Mouse (Mus musculus): ENCODE measurements around the gene Tsga13.

Gene Tsga13

DNA sequence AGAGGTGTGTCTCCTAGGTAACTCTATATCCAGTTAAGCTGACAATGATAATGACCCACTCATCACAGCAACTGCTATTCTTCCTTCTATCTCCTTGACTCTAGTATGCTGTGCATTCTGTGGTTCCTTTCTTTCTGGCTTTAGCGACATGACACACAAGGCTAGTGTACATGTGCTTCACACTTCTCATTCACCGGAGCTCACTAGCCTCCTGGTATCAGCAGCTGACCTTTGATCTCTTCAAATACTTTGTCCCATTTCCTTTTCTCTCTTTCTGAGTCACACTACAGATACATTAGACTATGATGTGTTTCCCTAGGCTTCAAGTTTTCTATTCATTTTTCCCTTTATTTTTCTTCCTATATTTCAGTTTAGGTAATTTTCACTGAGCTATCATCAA, 60.2 kb downstream of the Tsga13 start:
- DNase-seq = no peak

- no peak for DNase-seq
Observed at GRCm38 (mm10) chr6:30849818-30850217, 65.6 kb downstream of the Tsga13 start.

Data from thymus, postnatal 4 days (tissue).